Mouse (Mus musculus) brain, adult 10 weeks (tissue): Measurements from ENCODE around the gene Csf1. TPM values are rescaled to one million over a fixed set of nuclear protein-coding genes. Genes with fewer than 3 reads are reported as not detected.

Source experiments
- polyA plus RNA-seq: library from polyadenylated mRNA; stranded (reverse); fragments of 350-450 nt; fragmentation: Illumina TruSeq; extraction: RNeasy Lipid Tissue Mini Kit (QIAGEN cat#74804); gene quantifications from one replicate; pipeline ENCODE4 v1.2.3, GENCODE M21; 2015; ENCODE audit warnings: low read depth, low replicate concordance

Csf1 gene
- polyA plus RNA-seq, result 12.9 TPM

DNA sequence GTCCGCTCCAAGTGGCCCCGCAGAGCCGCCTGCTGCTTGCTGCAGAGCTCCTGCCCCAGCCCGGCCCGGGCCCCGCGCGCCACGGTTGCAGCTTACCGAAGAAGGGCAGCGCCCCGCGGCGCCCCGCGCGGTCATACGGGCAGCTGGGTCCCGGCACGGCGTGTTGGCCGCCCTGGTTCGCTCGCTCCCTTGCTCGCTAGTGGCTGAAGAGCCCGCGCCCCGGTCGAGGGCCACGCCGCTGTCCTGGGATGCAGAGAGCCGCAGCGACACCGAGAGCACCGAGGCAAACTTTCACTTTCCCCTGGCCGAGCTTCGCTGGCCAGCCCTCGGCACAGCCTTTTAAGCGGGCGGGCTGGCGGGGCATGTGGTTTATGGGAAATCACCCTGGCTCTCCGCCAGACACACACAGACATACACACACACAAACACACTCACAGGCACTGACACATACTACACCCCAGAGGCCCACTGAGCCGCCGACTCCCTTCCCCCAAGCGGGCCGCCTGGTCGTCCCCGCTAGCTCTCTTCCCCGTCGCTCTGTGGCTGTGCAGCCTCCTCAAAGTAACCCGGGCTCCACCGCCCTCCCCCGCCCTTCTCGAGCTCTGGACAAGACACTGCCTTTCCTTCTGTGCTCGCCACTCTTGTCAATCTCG, at the start of gene Csf1:
TSS of gene Csf1 (minus strand) at position 541 of the 653 bp plus-strand sequence.

DNA sequence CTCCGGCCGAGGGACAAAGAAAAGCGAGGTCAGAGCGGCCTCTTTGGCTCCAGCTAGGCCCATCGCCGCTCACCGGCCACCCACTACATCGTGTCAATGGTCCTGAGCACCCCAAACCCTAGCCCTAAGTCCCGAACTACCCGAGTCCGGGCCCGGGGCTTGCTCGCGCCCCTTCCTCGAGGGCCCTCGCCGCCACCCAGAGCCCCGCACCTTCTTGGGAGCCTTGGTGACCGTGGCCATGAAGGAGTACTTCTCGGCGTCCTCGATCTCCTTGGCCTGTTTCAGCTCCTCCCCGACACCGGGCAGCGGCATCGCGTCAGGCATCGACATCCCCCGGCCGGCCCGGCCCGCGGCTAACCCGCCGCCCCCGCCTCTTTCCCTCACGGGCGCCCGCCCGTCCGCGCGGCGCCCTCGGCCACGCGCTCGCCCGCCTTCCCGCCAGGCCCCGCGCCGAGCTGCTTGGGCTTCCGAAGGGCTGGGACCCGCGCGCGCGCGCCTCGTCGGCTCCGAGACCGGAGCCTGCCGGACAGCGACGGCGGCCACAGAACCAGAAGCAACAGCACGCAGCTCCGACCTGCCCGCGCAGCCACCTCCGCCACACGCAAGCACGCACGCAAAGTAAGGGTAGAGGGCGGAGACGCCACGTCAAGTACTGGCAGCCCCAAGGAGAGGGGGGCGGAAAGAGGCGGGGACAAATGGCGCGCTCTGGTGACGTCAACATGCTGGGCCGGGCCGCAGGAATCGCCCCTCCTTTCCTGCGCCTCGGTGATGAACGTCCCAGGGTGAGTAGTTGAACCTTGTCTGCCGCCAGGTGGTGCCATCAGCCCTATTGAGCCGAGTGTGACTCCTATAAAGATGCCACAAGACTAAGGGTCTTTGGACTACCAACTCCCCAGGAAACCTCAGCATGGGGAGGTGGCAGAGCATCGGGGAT, 64.1 kb downstream of the Csf1 start, which contains the start of gene Ahcyl1:
TSS of gene Ahcyl1 (minus strand) at position 613 of the 934 bp plus-strand sequence.

Other genes with a start within 250 kb of the Csf1 start
- 223 TPM for gene Slc6a17, start 242.5 kb downstream of the Csf1 start, polyA plus RNA-seq
- gene Ubl4b, start 205.4 kb downstream of the Csf1 start, polyA plus RNA-seq, result not detected
- gene Alx3, start 165.4 kb downstream of the Csf1 start, polyA plus RNA-seq, result 0.68 TPM
- not detected for gene Gm10961, start 129.1 kb downstream of the Csf1 start, polyA plus RNA-seq
- 61.0 TPM for gene Strip1, start 128.8 kb downstream of the Csf1 start, polyA plus RNA-seq
- gene Ahcyl1, start 63.9 kb downstream of the Csf1 start, polyA plus RNA-seq, result 308 TPM
- gene Eps8l3, start 116.8 kb upstream of the Csf1 start, polyA plus RNA-seq, result not detected
- 496 TPM for gene Gstm5, start 135.4 kb upstream of the Csf1 start, polyA plus RNA-seq
- gene Gstm7, start 171.3 kb upstream of the Csf1 start, polyA plus RNA-seq, result 39.0 TPM
- gene Gstm6, start 183.3 kb upstream of the Csf1 start, polyA plus RNA-seq, result 13.1 TPM
- gene Gstm3, start 208.8 kb upstream of the Csf1 start, polyA plus RNA-seq, result not detected
- gene Gstm2, start 226.0 kb upstream of the Csf1 start, polyA plus RNA-seq, result 4.4 TPM